Mouse (Mus musculus): ENCODE results near the gene Mfsd6. TPM values are rescaled to one million over a fixed set of nuclear protein-coding genes. Genes with fewer than 3 reads are reported as not detected.

Mfsd6 gene
- polyA plus RNA-seq (2015; fragmentation: Nextera tagmentation; extraction: Ambion mirVana), result 0.51 and 0.67 TPM in 2 replicates

DNA sequence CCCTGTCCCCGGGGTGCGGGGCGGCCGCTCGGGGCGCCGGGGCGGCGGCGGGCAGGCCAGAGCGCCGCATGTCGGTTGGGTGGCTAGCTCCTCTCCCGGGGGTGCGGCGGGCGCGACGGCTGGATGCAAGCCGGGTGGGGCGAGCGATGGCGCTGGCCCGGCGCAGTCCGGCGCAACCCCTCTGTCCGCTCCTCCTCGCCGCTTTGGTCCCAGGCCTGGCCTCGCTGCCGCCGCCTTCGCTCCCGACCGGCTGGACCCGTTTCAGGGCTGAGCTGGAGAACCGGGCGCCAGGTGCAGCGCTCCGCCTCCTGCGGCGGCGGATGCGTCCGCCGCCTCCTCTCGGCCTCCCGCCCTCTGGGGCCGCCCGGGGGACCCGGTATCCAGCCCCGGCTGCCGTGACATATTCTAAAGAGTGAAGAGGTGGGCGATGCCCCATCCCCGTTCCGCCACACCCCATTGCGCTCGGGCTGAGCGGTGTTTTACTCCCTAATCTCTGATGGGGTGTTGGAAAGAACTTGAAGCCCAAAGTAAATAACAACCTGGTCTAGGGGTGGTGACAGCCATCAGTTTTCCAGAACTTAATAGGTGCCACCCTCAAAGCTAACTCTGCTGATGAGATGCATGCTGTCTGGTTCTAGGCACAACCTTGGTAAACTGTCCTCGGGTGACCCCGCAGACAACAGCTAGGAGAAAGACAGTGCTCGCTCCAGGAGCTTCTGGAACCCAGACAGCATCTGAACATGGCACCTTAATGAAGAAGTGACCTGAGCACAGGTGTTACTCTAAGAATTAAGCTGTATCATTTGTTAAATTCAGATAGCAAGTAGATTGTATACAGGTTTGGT lies at the start of gene Mfsd6:
Mfsd6 (minus strand) TSS at position 407 of the 845 bp plus-strand sequence.
- H3K4me2 ChIP-seq, result peak within 1 kb of the TSS; percentile 78
- no peaks in the 10 kb centered on the region for H3K9me3 ChIP-seq (replicated peaks)
- 3% methylated on average over 42 of the region's 63 CpGs for WGBS (ENCODE audit: insufficient replicate concordance)
- 0 out of 2 replicates have a peak, but pooled peaks cover 10% of the 10 kb centered on the region for H3K4me1 ChIP-seq (replicated peaks)
- H3K9ac ChIP-seq, result peak within 1 kb of the TSS; percentile 49
- peak within 1 kb of the TSS; percentile 63 for H3K4me3 ChIP-seq (replicated peaks)
- H3K27ac ChIP-seq (replicated peaks), result no peak within 1 kb of the TSS
- ATAC-seq (ENCODE audit: insufficient read depth), result peak; percentile 42; the same call in 1 of the 2 replicates
- peaks cover 27% of the 10 kb centered on the region for H3K27me3 ChIP-seq
- H3K36me3 ChIP-seq (replicated peaks), result no peaks in the 10 kb centered on the region

DNA sequence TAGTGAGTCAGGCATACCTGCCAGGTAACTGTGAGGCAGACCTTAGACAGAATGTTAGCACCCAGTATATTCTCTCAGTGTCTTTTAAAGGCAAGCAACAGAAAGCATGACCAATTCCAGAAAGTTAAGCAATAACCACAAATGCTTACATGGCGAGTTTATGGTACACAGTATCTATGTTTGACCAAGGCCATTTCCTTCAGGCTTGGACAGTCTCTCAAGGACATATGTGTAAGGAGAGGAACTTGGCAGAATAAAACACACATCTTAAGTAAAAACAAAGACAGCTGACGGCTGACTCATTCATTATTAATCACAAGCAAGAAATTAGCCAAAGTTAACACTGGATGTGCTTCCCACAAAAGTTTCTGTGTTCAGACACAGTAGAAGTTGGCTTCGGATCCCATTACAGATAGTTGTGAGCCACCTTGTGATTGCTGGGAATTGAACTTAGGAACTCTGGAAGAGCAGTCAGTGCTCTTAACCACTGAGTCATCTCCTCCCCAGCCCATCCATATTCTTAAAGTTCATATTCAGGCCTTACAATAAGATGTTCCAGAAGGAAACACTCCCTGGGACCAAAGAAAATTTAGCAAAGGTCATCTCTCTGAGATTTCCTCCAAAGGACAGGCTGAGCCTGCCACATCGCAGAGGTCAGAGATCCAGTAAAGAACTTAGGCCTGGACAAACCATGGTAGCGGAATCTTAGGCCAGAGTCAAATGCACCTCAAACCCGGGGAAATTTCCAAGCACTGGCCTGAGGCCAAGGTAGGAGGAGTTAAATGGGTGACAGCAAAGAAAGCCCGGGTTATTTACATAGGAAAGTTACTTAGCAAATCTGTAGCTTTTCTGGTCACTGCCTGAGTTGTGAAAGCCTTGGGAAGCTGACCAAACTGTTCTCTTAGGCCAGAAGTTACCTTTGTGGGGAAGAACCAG lies 38.2 kb upstream of the Mfsd6 start:
- Histone ChIP-seq H3K27ac (replicated peaks) (no peak overlapping the region), H3K27me3 (no peaks in the 10 kb centered on the region), H3K4me2 (no peak overlapping the region), H3K4me3 (replicated peaks) (no peak overlapping the region), H3K9me3 (replicated peaks) (no peaks in the 10 kb centered on the region), H3K36me3 (replicated peaks) (no peaks in the 10 kb centered on the region), H3K9ac (no peak overlapping the region), H3K4me1 (replicated peaks) (no peaks in the 10 kb centered on the region)
- 0 out of 2 replicates have a peak, but pooled peaks have one; percentile 12 for ATAC-seq (ENCODE audit: insufficient read depth)
- 58% methylated on average over 7 of the region's 7 CpGs for WGBS (ENCODE audit: insufficient replicate concordance)

DNA sequence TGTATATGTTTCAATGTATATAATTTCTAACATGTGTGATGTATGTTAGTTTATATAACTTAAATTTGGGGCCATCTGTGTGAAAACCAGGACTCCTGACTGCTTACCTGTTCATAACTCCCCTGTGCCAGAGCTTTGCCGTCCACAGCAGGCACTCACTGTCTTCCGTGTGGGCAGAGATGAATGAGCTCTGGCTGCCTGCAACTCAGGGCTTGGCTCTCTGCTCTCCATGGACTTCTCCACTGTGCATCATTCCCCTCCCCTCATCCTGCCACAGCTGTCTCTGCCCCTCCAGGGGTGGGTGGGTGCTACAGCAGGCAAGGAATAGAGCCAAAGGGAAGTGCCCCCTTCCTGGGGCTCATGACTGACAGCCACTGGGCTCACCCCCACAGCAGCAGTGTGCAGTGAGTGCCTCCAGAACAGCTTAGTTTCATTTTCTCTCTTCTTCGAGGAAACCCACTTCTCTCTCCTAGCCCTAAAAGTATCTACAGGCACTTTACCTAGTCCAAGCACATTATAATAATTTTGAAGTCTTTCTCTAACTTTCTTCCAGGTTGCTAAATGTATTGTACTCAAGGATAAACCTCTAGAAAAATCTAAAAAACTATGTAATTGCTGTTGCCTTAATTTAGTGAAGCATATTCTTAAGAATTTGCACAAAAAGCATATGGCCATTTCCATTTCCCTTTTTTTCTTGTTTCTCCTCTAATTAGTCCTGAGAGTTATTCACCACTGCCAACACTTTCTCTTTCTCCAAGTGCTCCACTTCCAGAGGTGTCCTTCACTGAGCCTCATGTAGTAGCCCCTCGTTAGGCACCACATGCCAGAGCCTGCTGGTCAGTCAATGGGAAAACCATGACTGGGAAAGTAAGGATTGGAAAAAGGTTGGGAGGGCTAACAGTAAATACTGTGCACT lies 36.9 kb upstream of the Mfsd6 start:
- no peaks in the 10 kb centered on the region for H3K27me3 ChIP-seq
- no peaks in the 10 kb centered on the region for H3K4me1 ChIP-seq (replicated peaks)
- H3K9ac ChIP-seq, result no peak overlapping the region
- no peak for ATAC-seq (ENCODE audit: insufficient read depth)
- no peaks in the 10 kb centered on the region for H3K36me3 ChIP-seq (replicated peaks)
- WGBS (ENCODE audit: insufficient replicate concordance), result 31% methylated on average over 4 of the region's 4 CpGs
- peak overlapping the region; percentile 38 for H3K4me2 ChIP-seq
- no peaks in the 10 kb centered on the region for H3K9me3 ChIP-seq (replicated peaks)
- H3K27ac ChIP-seq (replicated peaks), result no peak overlapping the region
- peak overlapping the region; percentile 12; the same call in 1 of the 2 replicates for H3K4me3 ChIP-seq (replicated peaks)

DNA sequence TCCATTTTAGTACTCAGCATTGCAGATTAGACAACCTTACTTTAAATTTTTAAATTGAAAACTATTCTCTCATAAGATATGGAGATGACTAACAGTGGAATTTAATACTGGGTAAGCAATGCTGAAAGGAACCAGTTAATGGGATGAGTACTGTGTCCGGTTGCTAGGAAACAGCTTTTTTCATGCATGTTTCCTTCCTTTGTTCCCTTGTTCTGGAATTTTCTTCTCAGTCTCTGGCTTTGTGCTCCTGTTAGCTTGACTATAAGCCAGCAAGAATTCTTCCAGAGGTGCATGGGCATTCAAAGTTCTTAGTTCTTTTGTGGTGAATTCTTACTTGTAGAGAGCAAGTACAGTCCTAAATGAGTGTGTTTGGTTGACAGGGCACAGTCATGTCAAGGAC lies 30.9 kb upstream of the Mfsd6 start:
- ATAC-seq (ENCODE audit: insufficient read depth), result no peak
- 81% methylated on average over 1 of the region's 1 CpGs for WGBS (ENCODE audit: insufficient replicate concordance)
- Histone ChIP-seq H3K4me2 (no peak overlapping the region), H3K27ac (replicated peaks) (no peak overlapping the region), H3K27me3 (no peaks in the 10 kb centered on the region), H3K4me3 (replicated peaks) (no peak overlapping the region), H3K9me3 (replicated peaks) (no peaks in the 10 kb centered on the region), H3K36me3 (replicated peaks) (no peaks in the 10 kb centered on the region), H3K9ac (no peak overlapping the region), H3K4me1 (replicated peaks) (no peaks in the 10 kb centered on the region)

DNA sequence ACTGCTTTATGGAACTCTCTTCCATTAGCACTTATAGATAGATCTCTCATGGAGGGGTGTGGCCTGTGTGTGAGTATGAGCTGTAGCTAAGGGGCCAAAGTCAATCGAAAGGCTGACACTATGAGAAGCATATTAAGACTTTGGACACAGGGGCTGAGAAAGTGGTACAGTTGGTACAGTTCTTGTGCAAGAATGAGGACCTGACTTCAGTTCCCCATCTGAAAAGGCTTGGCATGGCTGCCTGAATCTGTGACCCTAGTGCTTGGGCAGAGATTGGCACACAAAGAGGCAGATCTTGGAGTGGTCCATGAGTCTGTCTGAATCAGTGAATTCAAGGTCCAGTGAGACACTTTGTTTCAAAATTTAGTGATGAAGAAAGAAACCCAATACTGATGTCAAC lies 27.1 kb upstream of the Mfsd6 start:
- Histone ChIP-seq H3K27me3 (no peaks in the 10 kb centered on the region), H3K27ac (replicated peaks) (no peak overlapping the region), H3K4me2 (no peak overlapping the region), H3K9ac (no peak overlapping the region), H3K36me3 (replicated peaks) (no peaks in the 10 kb centered on the region), H3K4me1 (replicated peaks) (no peaks in the 10 kb centered on the region; the same call in 1 of the 2 replicates), H3K9me3 (replicated peaks) (no peaks in the 10 kb centered on the region), H3K4me3 (replicated peaks) (no peak overlapping the region)
- 58% methylated on average over 1 of the region's 1 CpGs for WGBS (ENCODE audit: insufficient replicate concordance)
- ATAC-seq (ENCODE audit: insufficient read depth), result no peak

DNA sequence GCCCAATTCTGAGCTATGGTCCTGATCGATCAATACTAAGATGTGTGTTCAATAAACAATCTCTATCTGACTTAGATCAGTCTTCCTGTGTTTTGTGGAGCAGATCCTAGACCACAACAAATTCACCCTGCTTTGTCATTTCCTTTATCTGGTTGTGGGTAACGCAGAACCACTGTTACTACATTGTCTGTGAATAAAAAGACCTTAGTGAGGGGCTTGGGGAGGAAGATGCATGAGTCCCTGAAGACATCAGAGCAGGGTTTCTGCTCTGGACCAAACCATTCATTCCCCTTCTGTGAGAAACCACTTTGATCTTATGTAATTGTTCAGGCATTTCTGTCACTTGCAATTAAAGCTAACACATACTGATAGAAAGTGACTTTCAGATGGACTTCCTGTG lies 26.6 kb upstream of the Mfsd6 start:
- Histone ChIP-seq H3K36me3 (replicated peaks) (no peaks in the 10 kb centered on the region), H3K9ac (no peak overlapping the region), H3K4me3 (replicated peaks) (no peak overlapping the region), H3K9me3 (replicated peaks) (no peaks in the 10 kb centered on the region), H3K27me3 (no peaks in the 10 kb centered on the region), H3K4me2 (no peak overlapping the region), H3K27ac (replicated peaks) (no peak overlapping the region), H3K4me1 (replicated peaks) (no peaks in the 10 kb centered on the region; the same call in 1 of the 2 replicates)
- WGBS (ENCODE audit: insufficient replicate concordance), result 26% methylated on average over 2 of the region's 2 CpGs
- no peak for ATAC-seq (ENCODE audit: insufficient read depth)

DNA sequence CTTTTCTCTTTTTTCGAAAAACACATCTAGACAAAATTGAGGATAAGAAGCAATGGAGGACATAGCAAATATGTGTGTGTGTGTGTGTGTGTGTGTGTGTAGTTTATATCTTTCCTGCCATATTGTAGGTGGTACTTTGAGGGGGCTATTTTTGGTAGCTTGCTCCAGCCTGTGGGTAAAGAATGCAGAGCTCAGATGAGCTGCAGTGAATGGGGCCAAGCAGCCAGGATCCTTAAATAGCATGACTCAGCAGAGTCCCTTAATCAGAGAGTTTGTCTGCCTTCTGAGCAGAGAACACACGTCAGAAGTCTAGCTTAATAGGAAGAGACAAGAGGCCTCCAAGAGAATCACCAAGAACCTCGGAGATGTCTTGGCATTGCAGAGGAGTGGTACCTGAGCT lies 25.4 kb upstream of the Mfsd6 start:
- no peaks in the 10 kb centered on the region; the same call in 1 of the 2 replicates for H3K4me1 ChIP-seq (replicated peaks)
- H3K9me3 ChIP-seq (replicated peaks), result no peaks in the 10 kb centered on the region
- H3K36me3 ChIP-seq (replicated peaks), result no peaks in the 10 kb centered on the region
- no peak overlapping the region for H3K4me3 ChIP-seq (replicated peaks)
- ATAC-seq (ENCODE audit: insufficient read depth), result no peak
- 22% methylated on average over 3 of the region's 3 CpGs for WGBS (ENCODE audit: insufficient replicate concordance)
- H3K9ac ChIP-seq, result no peak overlapping the region
- no peaks in the 10 kb centered on the region for H3K27me3 ChIP-seq
- no peak overlapping the region for H3K4me2 ChIP-seq
- H3K27ac ChIP-seq (replicated peaks), result no peak overlapping the region

DNA sequence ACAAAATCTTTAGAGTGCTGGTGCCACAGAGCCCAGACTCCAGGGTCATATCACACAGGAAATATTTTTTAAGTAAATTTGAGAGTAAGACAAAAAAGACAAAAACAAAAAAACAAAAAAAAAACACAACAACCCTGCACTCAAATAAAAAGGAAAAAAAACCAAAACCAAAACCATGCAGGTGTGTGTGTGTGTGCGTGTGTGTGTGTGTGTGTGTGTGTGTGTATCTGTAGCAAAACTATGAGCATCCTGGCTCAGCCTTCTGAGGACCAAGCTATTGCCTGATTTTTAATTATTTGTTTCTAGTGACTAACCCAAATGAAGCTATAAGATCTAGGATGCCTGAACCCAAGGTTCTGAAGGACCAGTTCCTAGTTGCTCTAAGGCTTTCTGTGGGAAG lies 24.4 kb upstream of the Mfsd6 start:
- H3K27me3 ChIP-seq, result no peaks in the 10 kb centered on the region
- WGBS (ENCODE audit: insufficient replicate concordance), result 48% methylated on average over 1 of the region's 1 CpGs
- ATAC-seq (ENCODE audit: insufficient read depth), result no peak
- H3K27ac ChIP-seq (replicated peaks), result no peak overlapping the region
- H3K4me3 ChIP-seq (replicated peaks), result no peak overlapping the region
- H3K9me3 ChIP-seq (replicated peaks), result no peaks in the 10 kb centered on the region
- no peaks in the 10 kb centered on the region for H3K36me3 ChIP-seq (replicated peaks)
- no peak overlapping the region for H3K4me2 ChIP-seq
- no peak overlapping the region for H3K9ac ChIP-seq
- no peaks in the 10 kb centered on the region; the same call in 1 of the 2 replicates for H3K4me1 ChIP-seq (replicated peaks)

DNA sequence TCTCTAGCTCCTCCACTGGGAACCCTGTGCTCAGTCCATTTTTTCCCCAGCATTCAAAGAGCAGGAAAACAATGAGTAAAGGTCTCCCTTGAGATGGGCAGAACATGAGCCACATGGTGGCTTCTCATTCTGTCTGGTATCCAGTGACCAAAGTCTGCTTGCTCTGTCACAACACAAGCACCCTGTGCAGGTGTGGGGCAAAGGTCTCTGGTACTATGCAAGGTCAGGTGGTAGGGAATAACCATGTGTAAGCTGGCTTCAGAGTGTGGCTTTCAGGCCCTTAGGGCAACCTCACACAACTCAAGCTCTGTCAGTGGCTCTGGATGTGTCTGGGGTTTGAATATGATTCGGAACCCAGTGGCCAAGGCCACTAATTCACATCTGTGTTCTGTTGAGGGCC lies 22.7 kb upstream of the Mfsd6 start:
- no peak overlapping the region for H3K9ac ChIP-seq
- H3K27me3 ChIP-seq, result no peaks in the 10 kb centered on the region
- no peak overlapping the region for H3K4me3 ChIP-seq (replicated peaks)
- 62% methylated on average over 1 of the region's 1 CpGs for WGBS (ENCODE audit: insufficient replicate concordance)
- no peaks in the 10 kb centered on the region; the same call in 1 of the 2 replicates for H3K4me1 ChIP-seq (replicated peaks)
- no peaks in the 10 kb centered on the region for H3K36me3 ChIP-seq (replicated peaks)
- ATAC-seq (ENCODE audit: insufficient read depth), result peak; percentile 84
- no peaks in the 10 kb centered on the region for H3K9me3 ChIP-seq (replicated peaks)
- H3K4me2 ChIP-seq, result no peak overlapping the region
- H3K27ac ChIP-seq (replicated peaks), result no peak overlapping the region

DNA sequence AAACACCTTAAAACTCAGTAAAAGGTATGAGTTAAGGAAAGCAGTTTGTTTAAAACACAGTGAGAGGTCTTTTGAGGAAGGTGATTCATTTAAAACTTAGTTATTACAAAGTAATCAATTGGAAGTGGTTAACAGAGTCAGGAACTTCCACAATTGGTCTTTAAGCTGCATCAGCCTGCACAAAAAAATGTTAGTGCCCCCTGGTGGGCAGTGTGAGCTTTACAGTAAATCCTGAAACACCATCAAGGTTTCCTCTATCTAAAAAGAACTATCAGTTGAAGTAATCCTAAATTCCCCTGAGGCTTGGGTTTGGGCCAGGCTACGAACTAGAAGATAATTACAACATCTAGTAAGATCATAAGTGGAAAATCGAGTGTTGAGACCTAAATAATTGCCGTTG lies 21.0 kb upstream of the Mfsd6 start:
- Histone ChIP-seq H3K27me3 (no peaks in the 10 kb centered on the region), H3K27ac (replicated peaks) (no peak overlapping the region), H3K9ac (no peak overlapping the region), H3K4me1 (replicated peaks) (no peaks in the 10 kb centered on the region; the same call in 1 of the 2 replicates), H3K9me3 (replicated peaks) (no peaks in the 10 kb centered on the region), H3K36me3 (replicated peaks) (no peaks in the 10 kb centered on the region), H3K4me3 (replicated peaks) (no peak overlapping the region), H3K4me2 (no peak overlapping the region)
- WGBS (ENCODE audit: insufficient replicate concordance), result 23% methylated on average over 3 of the region's 3 CpGs
- no peak for ATAC-seq (ENCODE audit: insufficient read depth)
